Mouse (Mus musculus) CH12.LX (cell line): Measurements from ENCODE around the gene Epb41l2. TPM values are rescaled to one million over a fixed set of nuclear protein-coding genes. Genes with fewer than 3 reads are reported as not detected.

ENCODE experiments used
- DNase-seq: peaks from one replicate; pipeline ENCODE4 v3.0.0-alpha.2; 2013; ENCODE audit errors: extremely low read depth
- H3K27ac ChIP-seq: 2 replicates; pipeline ENCODE4 v1.5.1; 2012; ENCODE audit warnings: low read depth, mild to moderate bottlenecking, control low read depth, moderate library complexity; ENCODE audit not compliant: insufficient read depth
- H3K27me3 ChIP-seq: replicated peaks from 2 replicates; pipeline ENCODE3; 2012; ENCODE audit warnings: inconsistent platforms
- H3K36me3 ChIP-seq, 2 experiments: replicated peaks in 1 of 2; 2 replicates each; pipeline versions ENCODE3 to v1.6.1; 2012; ENCODE audit warnings: inconsistent platforms in 1 of 2, low read length in 1 of 2, mild to moderate bottlenecking in 1 of 2, mixed read lengths in 1 of 2, moderate library complexity in 1 of 2; ENCODE audit not compliant: control insufficient read depth in 1 of 2, insufficient read depth in 1 of 2
- H3K4me1 ChIP-seq, 2 experiments: 2 replicates each; pipeline ENCODE4 v1.6.1; 2012; ENCODE audit warnings: inconsistent platforms in 1 of 2, moderate library complexity in 1 of 2; ENCODE audit not compliant: insufficient read depth in 2 of 2, control insufficient read depth in 1 of 2
- H3K4me2 ChIP-seq: 2 replicates; pipeline ENCODE4 v1.6.1; 2012; ENCODE audit warnings: low read depth, mild to moderate bottlenecking, control low read depth; ENCODE audit not compliant: poor library complexity, insufficient read depth, severe bottlenecking
- H3K4me3 ChIP-seq, 3 experiments: fragments of 150-350 bp in 1 of 3; sonication (generic) in 1 of 3; replicated peaks in 1 of 3; 2 replicates each; pipeline versions ENCODE3 to v1.5.1; 2011 to 2012; ENCODE audit warnings: low read depth in 2 of 3, low read length in 2 of 3, mild to moderate bottlenecking in 2 of 3, moderate library complexity in 2 of 3, control low read depth in 1 of 3, improper control_type of control experiment in 1 of 3, inconsistent platforms in 1 of 3, mixed read lengths in 1 of 3; ENCODE audit not compliant: poor library complexity in 1 of 3
- H3K79me2 ChIP-seq: replicated peaks from 2 replicates; pipeline ENCODE4 v1.6.1; 2012; ENCODE audit warnings: mild to moderate bottlenecking, moderate library complexity; ENCODE audit not compliant: control insufficient read depth, poor library complexity, insufficient read depth, severe bottlenecking; ENCODE audit errors: extremely low read depth
- H3K9ac ChIP-seq: 2 replicates; pipeline ENCODE4 v1.6.1; 2012; ENCODE audit warnings: low read depth, mild to moderate bottlenecking, control low read depth, moderate library complexity; ENCODE audit not compliant: insufficient read depth
- H3K9me3 ChIP-seq: replicated peaks from 2 replicates; pipeline ENCODE3; 2012; ENCODE audit warnings: low read length, inconsistent platforms, mixed read lengths
- BHLHE40 ChIP-seq: IDR thresholded peaks from 2 replicates; pipeline ENCODE4 v1.6.1; 2011; ENCODE audit warnings: mild to moderate bottlenecking, low read depth, low read length, improper control_type of control experiment
- CTCF ChIP-seq, 2 experiments: IDR thresholded peaks in 1 of 2; conservative IDR thresholded peaks in 1 of 2; 2 replicates each; pipeline ENCODE4 v1.5.1; 2011 to 2012; ENCODE audit warnings: low read depth in 2 of 2, low read length in 2 of 2, improper control_type of control experiment in 1 of 2, inconsistent platforms in 1 of 2, mild to moderate bottlenecking in 1 of 2, moderate library complexity in 1 of 2
- E2F4 ChIP-seq: IDR thresholded peaks from 2 replicates; pipeline ENCODE4 v1.6.1; 2011; ENCODE audit warnings: low read depth, low read length, improper control_type of control experiment; ENCODE audit not compliant: insufficient replicate concordance
- KAT2A ChIP-seq: IDR thresholded peaks from 2 replicates; pipeline ENCODE4 v1.6.1; 2012; ENCODE audit warnings: low read length, improper control_type of control experiment, inconsistent platforms; ENCODE audit not compliant: insufficient replicate concordance
- MAX ChIP-seq: IDR thresholded peaks from 2 replicates; pipeline ENCODE4 v1.6.1; 2011; ENCODE audit warnings: low read length, improper control_type of control experiment
- MYC ChIP-seq: IDR thresholded peaks from 2 replicates; pipeline ENCODE4 v1.6.1; 2011; ENCODE audit warnings: low read depth, mild to moderate bottlenecking, improper control_type of control experiment, low read length
- PAX5 ChIP-seq: IDR thresholded peaks from 2 replicates; pipeline ENCODE4 v1.6.1; 2012; ENCODE audit warnings: low read length, inconsistent platforms, mixed read lengths
- POLR2A ChIP-seq: IDR thresholded peaks from 2 replicates; pipeline ENCODE4 v1.6.1; 2011; ENCODE audit warnings: low read depth, mild to moderate bottlenecking, improper control_type of control experiment, low read length
- POLR2AphosphoS2 ChIP-seq: IDR thresholded peaks from 2 replicates; pipeline ENCODE4 v1.6.1; 2011; ENCODE audit warnings: low read depth, low read length, improper control_type of control experiment
- SIN3A ChIP-seq: IDR thresholded peaks from 2 replicates; pipeline ENCODE4 v1.6.1; 2012; ENCODE audit warnings: low read length, improper control_type of control experiment, inconsistent platforms
- SMC3 ChIP-seq: IDR thresholded peaks from 2 replicates; pipeline ENCODE4 v1.6.1; 2011; ENCODE audit warnings: low read depth, low read length, improper control_type of control experiment
- TBP ChIP-seq: conservative IDR thresholded peaks from 2 replicates; pipeline ENCODE4 v1.6.1; 2011; ENCODE audit warnings: low read depth, low read length, improper control_type of control experiment
- TCF12 ChIP-seq: IDR thresholded peaks from 2 replicates; pipeline ENCODE4 v1.6.1; 2014; ENCODE audit warnings: low read depth, mild to moderate bottlenecking, inconsistent platforms, low read length, improper control_type of control experiment
- USF1 ChIP-seq: IDR thresholded peaks from 2 replicates; pipeline ENCODE4 v1.6.1; 2014; ENCODE audit warnings: low read depth, mild to moderate bottlenecking, inconsistent platforms, low read length, improper control_type of control experiment
- ZMIZ1 ChIP-seq: IDR thresholded peaks from 2 replicates; pipeline ENCODE4 v1.6.1; 2012; ENCODE audit warnings: low read depth, mild to moderate bottlenecking, inconsistent platforms, low read length, improper control_type of control experiment
- ZNF384 ChIP-seq: IDR thresholded peaks from 2 replicates; pipeline ENCODE4 v1.6.1; 2012; ENCODE audit warnings: low read depth, low read length, improper control_type of control experiment, inconsistent platforms
- dilution Hi-C: fragments of 300-500 bp; cut with MboI; formaldehyde crosslinking; loops from 2 replicates; pipeline ENCODE4 v1.14.3; 2020; ENCODE audit warnings: low sequenced_read_pairs; ENCODE audit not compliant: extremely low pct_unique_long_range_greater_than_20kb, extremely low pct_ligation_motif_present
- in situ Hi-C: fragments of 300-500 bp; cut with MboI; formaldehyde crosslinking; loops from 3 replicates; pipeline ENCODE4 v1.14.3; 2019; ENCODE audit warnings: low sequenced_read_pairs, low pct_ligation_motif_present, low pct_unique_long_range_greater_than_20kb, mixed read lengths
- polyA plus RNA-seq: library from polyadenylated mRNA; unstranded; fragments of >175 nt; gene quantifications from 2 replicates; pipeline ENCODE4 v1.2.1, GENCODE M21; 2012; ENCODE audit warnings: low read depth; ENCODE audit not compliant: insufficient read length
- total RNA-seq, 2 experiments: library from RNA; depleted of rRNA; stranded (reverse); fragments of 300-350 nt in 1 of 2; fragments of >200 nt in 1 of 2; gene quantifications; 2 replicates each; pipeline ENCODE4 v1.2.3; 2012 to 2014

The Epb41l2 gene
- total and polyA plus RNA-seq, 3 experiments = 24.3 to 71.2 (median 28.4) TPM

DNA sequence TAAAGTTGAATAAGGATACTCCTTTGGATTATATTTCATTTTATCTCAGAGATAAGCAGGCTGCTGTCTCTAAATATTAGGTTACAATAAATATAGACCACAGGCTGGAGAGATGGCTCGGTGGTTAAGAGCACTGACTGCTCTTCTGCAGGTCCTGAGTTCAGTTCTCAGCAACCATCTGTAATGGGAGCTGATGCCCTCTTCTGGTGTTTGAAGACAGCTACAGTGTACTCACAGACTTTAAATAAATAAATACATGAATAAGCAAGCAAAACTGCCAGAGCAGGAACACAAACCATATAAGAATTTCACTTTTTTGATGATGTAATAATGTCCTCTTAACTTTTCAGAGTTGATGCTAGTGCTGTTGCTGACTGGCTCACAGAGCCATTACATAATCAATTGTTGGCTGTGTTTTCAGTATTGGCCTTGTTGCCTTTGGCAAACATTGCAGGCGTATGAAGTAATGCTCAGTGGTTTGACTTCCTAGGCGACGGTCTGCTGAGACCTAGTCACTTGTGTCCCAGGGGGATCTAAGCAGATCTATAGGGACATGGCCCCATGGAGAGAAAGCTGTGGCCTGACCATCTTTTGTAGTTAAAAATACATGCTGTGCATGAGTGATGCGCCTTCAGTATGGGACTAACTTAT lies 35.8 kb downstream of the Epb41l2 start:
- H3K36me3 ChIP-seq = peaks cover 0 to 19% of the 10 kb centered on the region in 2 experiments
- dilution Hi-C loops = no loop called here
- H3K9me3 ChIP-seq = no peaks in the 10 kb centered on the region
- H3K79me2 ChIP-seq = no peaks in the 10 kb centered on the region
- H3K9ac ChIP-seq = no peak overlapping the region
- H3K4me1 ChIP-seq = peaks cover 5 to 52% of the 10 kb centered on the region in 2 experiments; a peak in 3 of 4 replicates
- H3K4me3 ChIP-seq = no peak overlapping the region
- no peak overlapping the region for H3K4me2 ChIP-seq
- no peak for DNase-seq
- TF ChIP-seq TBP (no peak), ZMIZ1 (no peak), BHLHE40 (no peak), ZNF384 (no peak), KAT2A (no peak), TCF12 (no peak), E2F4 (no peak), SMC3 (0 out of 2 replicates have a peak, but pooled peaks have one; percentile 22), POLR2AphosphoS2 (no peak), CTCF (conservative IDR thresholded peaks at IDR 0.05 in 1 of 2, IDR thresholded peaks at IDR 0.05 in 1 of 2; ENCODE audit: low read depth in 2 of 2, low read length in 2 of 2) (peak in 1 of 2 experiments; percentile 36; a peak in 2 of 4 replicates), SIN3A (no peak), PAX5 (no peak), MYC (no peak)
- TF ChIP-seq, all 38 proteins: peak for 2
- Histone ChIP-seq H3K27me3 (no peaks in the 10 kb centered on the region), H3K27ac (no peak overlapping the region)
- in situ Hi-C loops = no loop called here

DNA sequence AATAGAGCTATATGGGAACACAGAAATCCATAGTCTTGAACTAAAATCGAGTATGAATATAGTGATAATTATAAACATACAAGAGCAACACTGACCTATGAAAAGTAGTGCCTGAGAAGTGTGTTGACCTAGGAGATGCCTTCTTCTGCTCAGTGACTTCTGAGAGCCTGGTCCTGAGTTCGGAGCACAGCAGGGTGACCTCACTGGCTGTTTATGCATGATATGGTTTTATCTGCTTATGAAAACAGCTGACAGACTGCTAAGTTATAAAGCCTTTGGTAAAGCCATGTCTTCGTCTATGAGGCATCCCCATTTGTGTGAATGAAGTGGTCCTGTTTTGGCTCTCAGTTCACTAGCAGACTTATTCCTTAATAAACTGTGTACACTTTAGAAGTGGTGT lies 37.3 kb downstream of the Epb41l2 start:
- Histone ChIP-seq H3K27me3 (no peaks in the 10 kb centered on the region), H3K4me3 (no peak overlapping the region), H3K4me2 (no peak overlapping the region), H3K79me2 (no peaks in the 10 kb centered on the region), H3K4me1 (peaks cover 5 to 63% of the 10 kb centered on the region in 2 experiments; a peak in 3 of 4 replicates), H3K36me3 (peaks cover 0 to 14% of the 10 kb centered on the region in 2 experiments), H3K9me3 (no peaks in the 10 kb centered on the region), H3K27ac (no peak overlapping the region), H3K9ac (no peak overlapping the region)
- no peak for TF ChIP-seq MAX
- no peak for TF ChIP-seq USF1
- no peak for TF ChIP-seq POLR2A
- no peak for DNase-seq
- dilution Hi-C loops = no loop called here
- in situ Hi-C loops = no loop called here
